Mouse (Mus musculus): ENCODE results near the gene Klhdc8a. TPM values are rescaled to one million over a fixed set of nuclear protein-coding genes. Genes with fewer than 3 reads are reported as not detected.

Gene Klhdc8a
- total and polyA plus RNA-seq, 3 experiments, result 98.4 to 272 (median 163) TPM

- no peak for DNase-seq
Measured at GRCm38 (mm10) chr1:132290921-132291675, 7.3 kb upstream of the Klhdc8a start.

- DNase-seq, result no peak
Measured at GRCm38 (mm10) chr1:132291706-132292105, 6.7 kb upstream of the Klhdc8a start.

GRCm38 (mm10) chr1:132292318-132293129 lies 5.9 kb upstream of the Klhdc8a start:
- no peak for DNase-seq

GRCm38 (mm10) chr1:132295506-132295905 lies 2.9 kb upstream of the Klhdc8a start:
- no peak for DNase-seq

GRCm38 (mm10) chr1:132296051-132296450 lies 2.4 kb upstream of the Klhdc8a start:
- DNase-seq, result peak; percentile 80

GRCm38 (mm10) chr1:132298801-132299464 lies 507 bp downstream of the Klhdc8a start:
- DNase-seq, result peak; percentile 86

- peak; percentile 81 for DNase-seq
Measured at GRCm38 (mm10) chr1:132299744-132300143, 1.3 kb downstream of the Klhdc8a start.

GRCm38 (mm10) chr1:132301242-132301641 lies 2.8 kb downstream of the Klhdc8a start:
- no peak for DNase-seq

- DNase-seq, result peak; percentile 82
Measured at GRCm38 (mm10) chr1:132302341-132302866, 4.0 kb downstream of the Klhdc8a start.

- no peak for DNase-seq
Measured at GRCm38 (mm10) chr1:132304618-132305214, 6.3 kb downstream of the Klhdc8a start.

- DNase-seq, result peak; percentile 80
Measured at GRCm38 (mm10) chr1:132306160-132306559, 7.7 kb downstream of the Klhdc8a start.

- DNase-seq, result no peak
Measured at GRCm38 (mm10) chr1:132306808-132307207, 8.4 kb downstream of the Klhdc8a start.

- no peak for DNase-seq
Measured at GRCm38 (mm10) chr1:132307962-132308361, 9.5 kb downstream of the Klhdc8a start.

GRCm38 (mm10) chr1:132308674-132309073 lies 10.2 kb downstream of the Klhdc8a start:
- peak; percentile 9 for DNase-seq

GRCm38 (mm10) chr1:132310754-132311153 lies 12.3 kb downstream of the Klhdc8a start:
- no peak for DNase-seq

- no peak for DNase-seq
Measured at GRCm38 (mm10) chr1:132311174-132311859, 12.9 kb downstream of the Klhdc8a start.

GRCm38 (mm10) chr1:132312043-132312442 lies 13.6 kb downstream of the Klhdc8a start:
- peak; percentile 16 for DNase-seq

GRCm38 (mm10) chr1:132312703-132313102 lies 14.3 kb downstream of the Klhdc8a start:
- DNase-seq, result peak; percentile 54

GRCm38 (mm10) chr1:132315889-132316624 lies 17.6 kb downstream of the Klhdc8a start, which contains the start of gene Nuak2:
TSS of gene Nuak2 (plus strand) at chr1:132316126.
- peak; percentile 94 for DNase-seq

GRCm38 (mm10) chr1:132316625-132316994 lies 18.2 kb downstream of the Klhdc8a start:
- no peak for DNase-seq
